Mouse (Mus musculus) cerebellum, postnatal 4 days (tissue): ENCODE data around the gene Tk1.

ENCODE experiments used
- DNase-seq, 2 experiments: peaks; one replicate each; pipeline ENCODE4 v3.0.0; 2022; ENCODE audit warnings: low spot score in 2 of 2, mixed read lengths in 1 of 2

The Tk1 gene

GRCm38 (mm10) chr11:117825333-117826101, at the start of gene Tk1, which contains the start of gene Afmid:
Gene Tk1 (minus strand): TSS chr11:117826092.
Gene Afmid (plus strand): TSS chr11:117825924.
- peak in 1 of 2 experiments; percentile 60 for DNase-seq

- no peak for DNase-seq
Observed at GRCm38 (mm10) chr11:117875681-117876080, 49.8 kb upstream of the Tk1 start.

GRCm38 (mm10) chr11:117874419-117874818, 48.5 kb upstream of the Tk1 start:
- no peak for DNase-seq

- peak; percentile 51 to 74 for DNase-seq
Observed at GRCm38 (mm10) chr11:117872861-117873608, 47.1 kb upstream of the Tk1 start, which contains the start of gene Tha1. Gene Tha1 (minus strand): TSS chr11:117873481.

- DNase-seq = no peak
Observed at GRCm38 (mm10) chr11:117871911-117872584, 46.2 kb upstream of the Tk1 start.

- no peak for DNase-seq
Observed at GRCm38 (mm10) chr11:117871376-117871775, 45.5 kb upstream of the Tk1 start.

GRCm38 (mm10) chr11:117870688-117871365, 44.9 kb upstream of the Tk1 start:
- DNase-seq = peak; percentile 64 to 81

GRCm38 (mm10) chr11:117865988-117866387, 40.1 kb upstream of the Tk1 start:
- no peak for DNase-seq

GRCm38 (mm10) chr11:117864805-117865204, 38.9 kb upstream of the Tk1 start:
- no peak for DNase-seq

- no peak for DNase-seq
Observed at GRCm38 (mm10) chr11:117863174-117863856, 37.4 kb upstream of the Tk1 start.

- no peak for DNase-seq
Observed at GRCm38 (mm10) chr11:117860601-117861000, 34.7 kb upstream of the Tk1 start, which contains the start of gene Tmem235. Gene Tmem235 (plus strand): TSS chr11:117860752.

- DNase-seq = no peak
Observed at GRCm38 (mm10) chr11:117858392-117858791, 32.5 kb upstream of the Tk1 start.

GRCm38 (mm10) chr11:117857462-117857861, 31.6 kb upstream of the Tk1 start:
- DNase-seq = no peak

GRCm38 (mm10) chr11:117855975-117856374, 30.1 kb upstream of the Tk1 start:
- no peak for DNase-seq

- no peak for DNase-seq
Observed at GRCm38 (mm10) chr11:117855360-117855759, 29.5 kb upstream of the Tk1 start.

GRCm38 (mm10) chr11:117854241-117854640, 28.3 kb upstream of the Tk1 start:
- no peak for DNase-seq

- DNase-seq = no peak
Observed at GRCm38 (mm10) chr11:117852875-117853274, 27.0 kb upstream of the Tk1 start.

GRCm38 (mm10) chr11:117848985-117849671, 23.2 kb upstream of the Tk1 start, which contains the start of gene Birc5:
Gene Birc5 (plus strand): TSS chr11:117849251.
- peak; percentile 89 to 97 for DNase-seq

GRCm38 (mm10) chr11:117848271-117848984, 22.5 kb upstream of the Tk1 start:
- DNase-seq = no peak
